Mouse (Mus musculus) stomach, postnatal 0 days (tissue): Measurements from ENCODE around the gene Ldb2. TPM values are rescaled to one million over a fixed set of nuclear protein-coding genes. Genes with fewer than 3 reads are reported as not detected.

Experiments used
- ATAC-seq: fragments of 200-750 bp; cut with Nextera tagmentation; 2 replicates; pipeline ENCODE4 v1.8.0; 2017; ENCODE audit not compliant: low FRiP score, low TSS enrichment
- DNase-seq: peaks from one replicate; pipeline ENCODE4 v3.0.0-alpha.2; 2016; ENCODE audit warnings: low spot score
- H3K27ac ChIP-seq: fragments of 300-500 bp; sonication (generic); replicated peaks from 2 replicates; pipeline ENCODE4 v1.5.1; 2014; ENCODE audit warnings: mild to moderate bottlenecking, control low read depth
- H3K27me3 ChIP-seq: fragments of 300-500 bp; sonication (generic); 2 replicates; pipeline ENCODE4 v1.6.1; 2014; ENCODE audit warnings: low read length; ENCODE audit not compliant: control insufficient read depth, insufficient read depth
- H3K36me3 ChIP-seq: fragments of 300-500 bp; sonication (generic); 2 replicates; pipeline ENCODE4 v1.6.1; 2014; ENCODE audit warnings: low read length, mixed read lengths; ENCODE audit not compliant: control insufficient read depth, insufficient read depth
- H3K4me1 ChIP-seq: fragments of 300-500 bp; sonication (generic); replicated peaks from 2 replicates; pipeline ENCODE4 v1.6.1; 2014; ENCODE audit warnings: antibody characterized with exemption; ENCODE audit not compliant: control insufficient read depth, insufficient read depth
- H3K4me2 ChIP-seq: fragments of 300-500 bp; sonication (generic); replicated peaks from 2 replicates; pipeline ENCODE4 v1.6.1; 2014; ENCODE audit warnings: low read depth, mild to moderate bottlenecking, control low read depth, moderate library complexity
- H3K4me3 ChIP-seq: fragments of 300-500 bp; sonication (generic); 2 replicates; pipeline ENCODE4 v1.5.1; 2014; ENCODE audit warnings: low read depth, low read length, control low read depth
- H3K9ac ChIP-seq: fragments of 300-500 bp; sonication (generic); 2 replicates; pipeline ENCODE4 v1.6.1; 2014; ENCODE audit warnings: mild to moderate bottlenecking, low read length, control low read depth, mixed read lengths
- H3K9me3 ChIP-seq: fragments of 300-500 bp; sonication (generic); 2 replicates; pipeline ENCODE4 v1.6.1; 2016; ENCODE audit warnings: low read length; ENCODE audit not compliant: control insufficient read depth
- CTCF ChIP-seq: IDR thresholded peaks from 2 replicates; pipeline ENCODE4 v1.5.1; 2016; ENCODE audit warnings: antibody characterized with exemption, low read depth, mild to moderate bottlenecking, moderate library complexity
- EP300 ChIP-seq: optimal IDR thresholded peaks from 2 replicates; pipeline ENCODE3; 2016; ENCODE audit warnings: antibody characterized with exemption
- WGBS: fragments of 180-500 bp; shearing (Covaris S2); extraction: QIAGEN DNeasy Blood & Tissue Kit; methylation state at CpG from one replicate; pipeline ENCODE4 v1.1.7; 2014; 5-methylcytosine and 5-hydroxymethylcytosine counted together
- polyA plus RNA-seq: library from polyadenylated mRNA; unstranded; fragments of >200 nt; fragmentation: Nextera tagmentation; extraction: Ambion mirVana; gene quantifications from 2 replicates; pipeline ENCODE4 v1.2.1, GENCODE M21; 2015

Gene Ldb2
- polyA plus RNA-seq, 1 experiment from 2014 or later: 14.4 TPM

GRCm38 (mm10) chr5:44608901-44609300 lies 190.6 kb downstream of the Ldb2 start:
- Histone ChIP-seq H3K9me3 (no peaks in the 10 kb centered on the region), H3K36me3 (no peaks in the 10 kb centered on the region), H3K4me1 (no peaks in the 10 kb centered on the region), H3K27me3 (no peaks in the 10 kb centered on the region), H3K9ac (no peak overlapping the region), H3K27ac (no peak overlapping the region), H3K4me3 (no peak overlapping the region), H3K4me2 (no peak overlapping the region)
- WGBS: 65% methylated on average over 2 of the region's 2 CpGs
- no peak for TF ChIP-seq EP300
- no peak for TF ChIP-seq CTCF
- DNase-seq (no peak), ATAC-seq (no peak)

GRCm38 (mm10) chr5:44601340-44601739 lies 198.1 kb downstream of the Ldb2 start:
- DNase-seq (no peak), ATAC-seq (no peak)
- no peaks in the 10 kb centered on the region for H3K27me3 ChIP-seq
- 65% methylated on average over 1 of the region's 1 CpGs for WGBS
- H3K27ac ChIP-seq: no peak overlapping the region
- H3K4me1 ChIP-seq: no peaks in the 10 kb centered on the region
- no peak overlapping the region for H3K4me2 ChIP-seq
- no peak overlapping the region for H3K9ac ChIP-seq
- no peak overlapping the region for H3K4me3 ChIP-seq
- H3K36me3 ChIP-seq: no peaks in the 10 kb centered on the region
- H3K9me3 ChIP-seq: no peaks in the 10 kb centered on the region
- no peak for TF ChIP-seq CTCF
- TF ChIP-seq EP300: no peak

GRCm38 (mm10) chr5:44593522-44594218 lies 205.8 kb downstream of the Ldb2 start:
- H3K27ac ChIP-seq: peak overlapping the region; percentile 81
- H3K27me3 ChIP-seq: no peaks in the 10 kb centered on the region
- no peaks in the 10 kb centered on the region for H3K9me3 ChIP-seq
- 41% methylated on average over 15 of the region's 15 CpGs for WGBS
- no peak for ATAC-seq
- H3K4me3 ChIP-seq: no peak overlapping the region
- H3K9ac ChIP-seq: 0 out of 2 replicates have a peak overlapping the region, but pooled peaks have one; percentile 41
- H3K4me1 ChIP-seq: no peaks in the 10 kb centered on the region
- no peak for DNase-seq
- TF ChIP-seq EP300 (no peak), CTCF (no peak)
- peak overlapping the region; percentile 32; the same call in 1 of the 2 replicates for H3K4me2 ChIP-seq
- no peaks in the 10 kb centered on the region for H3K36me3 ChIP-seq

GRCm38 (mm10) chr5:44590750-44591149 lies 208.7 kb downstream of the Ldb2 start:
- H3K9ac ChIP-seq: no peak overlapping the region
- H3K36me3 ChIP-seq: no peaks in the 10 kb centered on the region
- WGBS: 85% methylated on average over 3 of the region's 3 CpGs
- no peaks in the 10 kb centered on the region for H3K9me3 ChIP-seq
- H3K27me3 ChIP-seq: no peaks in the 10 kb centered on the region
- ATAC-seq (no peak), DNase-seq (no peak)
- no peak overlapping the region for H3K4me2 ChIP-seq
- no peak overlapping the region for H3K27ac ChIP-seq
- TF ChIP-seq EP300: no peak
- TF ChIP-seq CTCF: no peak
- H3K4me1 ChIP-seq: no peaks in the 10 kb centered on the region
- H3K4me3 ChIP-seq: no peak overlapping the region

- DNase-seq: no peak
- no peak overlapping the region for H3K27ac ChIP-seq
- no peak overlapping the region for H3K4me2 ChIP-seq
- no peaks in the 10 kb centered on the region for H3K9me3 ChIP-seq
- no peak for TF ChIP-seq CTCF
- no peak for TF ChIP-seq EP300
- H3K9ac ChIP-seq: no peak overlapping the region
- 20% methylated on average over 1 of the region's 1 CpGs for whole genome bisulfite sequencing
- no peaks in the 10 kb centered on the region for H3K36me3 ChIP-seq
- no peaks in the 10 kb centered on the region for H3K4me1 ChIP-seq
- H3K27me3 ChIP-seq: no peaks in the 10 kb centered on the region
- no peak for ATAC-seq
- H3K4me3 ChIP-seq: no peak overlapping the region
Observed at GRCm38 (mm10) chr5:44589318-44589717, 210.2 kb downstream of the Ldb2 start.

GRCm38 (mm10) chr5:44586571-44586970 lies 212.9 kb downstream of the Ldb2 start:
- no peak for TF ChIP-seq CTCF
- no peak for TF ChIP-seq EP300
- Histone ChIP-seq H3K36me3 (no peaks in the 10 kb centered on the region), H3K4me1 (no peaks in the 10 kb centered on the region), H3K27me3 (no peaks in the 10 kb centered on the region), H3K4me2 (no peak overlapping the region), H3K9me3 (no peaks in the 10 kb centered on the region), H3K27ac (no peak overlapping the region), H3K9ac (no peak overlapping the region), H3K4me3 (no peak overlapping the region)
- WGBS: 32% methylated on average over 5 of the region's 5 CpGs
- no peak for ATAC-seq
- DNase-seq: no peak
